ENCODE assay signal across 23 mouse cellular contexts in genomic region chr10:119187720-119188119, GRCm38 (mm10). TPM values are rescaled to one million over a fixed set of nuclear protein-coding genes. Genes with fewer than 3 reads are reported as not detected.
DNase-seq lines count a peak whose midpoint lies in the region; ATAC-seq lines count a peak whose summit lies in the region.
"Had no signal": no experiment of that assay in that cellular context is flagged by ENCODE, and none has a peak within 500 bp of the region (broad histone marks: within the 10 kb centered on the region; RNA-seq: fewer than 3 reads in every experiment).

No protein-coding gene starts in this region.

- peak; percentile 89 for ATAC-seq in granulocyte monocyte progenitor cell, adult 5-6 weeks (replicated peaks; ENCODE audit: poor library complexity, severe bottlenecking)
- ATAC-seq in megakaryocyte, adult 5-6 weeks (ENCODE audit: poor library complexity, severe bottlenecking), result peak; percentile 52
- ATAC-seq: activated CD4-positive, CD25-positive, alpha-beta regulatory T cell, adult 4 months; CD4-positive, CD25-positive, alpha-beta regulatory T cell, adult 4 months; forebrain, embryonic 13.5 days; forebrain, embryonic 15.5 days; forebrain, postnatal 0 days; Patski had no signal

- intact Hi-C loops in left cerebral cortex, postnatal 14 days (cut with DNase I), result no loop called here

- peak; percentile 41 for DNase-seq in 416B (ENCODE audit: low read depth)
- DNase-seq in adipocyte (ENCODE audit: low spot score), result peak; percentile 35
- DNase-seq in lung, postnatal 10 days, result no peak
- DNase-seq in thymus, postnatal 0 days (ENCODE audit: low spot score), result no peak
- DNase-seq in cerebellum, adult 11-12 months, result no peak
- DNase-seq in left cerebral cortex, postnatal 14 days (ENCODE audit: low spot score in 2 of 2), result no peak
- DNase-seq: adrenal gland, adult 2 months; adrenal gland, postnatal 10 days; adrenal gland, postnatal 25 days; B cell, adult 2 months; cerebellum, adult 18-20 months; cerebellum, adult 8-10 months; cerebellum, adult 9-11 months; cerebellum, postnatal 14 days; cerebellum, postnatal 36 days; forebrain, postnatal 0 days had no signal

RNA-seq across cellular contexts. Expression of gene Cand1, which starts 52.1 kb away (rescaled TPM):
- 37.8 and 92.4 TPM in 2 replicates for total RNA-seq in granulocyte monocyte progenitor cell, adult 5-6 weeks (2014; fragmentation: Nextera tagmentation)
- total RNA-seq in granulocyte monocyte progenitor cell, adult 5-6 weeks (2017), result 44.0 and 45.5 TPM in 2 replicates
- total RNA-seq in megakaryocyte, adult 5-6 weeks (2015), result 36.0 and 54.5 TPM in 2 replicates
- total RNA-seq in megakaryocyte, adult 5-6 weeks (2017), result 25.8 and 29.1 TPM in 2 replicates
- polyA plus RNA-seq in thymus, postnatal 0 days (2015; fragmentation: Nextera tagmentation; extraction: Ambion mirVana), result 28.6 and 35.7 TPM in 2 replicates
- 100 to 1,000 TPM; 140 to 147 TPM for total RNA-seq in left cerebral cortex, postnatal 14 days (2021)

Comparison
In these comparisons a context has a peak if more than half of its experiments do, and no peak if none do; other contexts are left out.
1. DNase-seq: peak in 416B (single experiment) and adipocyte (single experiment); none in lung, postnatal 10 days (single experiment), thymus, postnatal 0 days (single experiment), cerebellum, adult 11-12 months (single experiment) and left cerebral cortex, postnatal 14 days (0 of 2).